Mouse (Mus musculus) C2C12 (cell line): Measurements from ENCODE around the gene Gins2.

Experiments
- CTCF ChIP-seq: IDR thresholded peaks from one replicate; pipeline ENCODE4 v1.5.1; 2011; ENCODE audit not compliant: control insufficient read depth, insufficient read depth, insufficient read length
- MAX ChIP-seq: IDR thresholded peaks from one replicate; pipeline ENCODE4 v1.6.1; 2011; ENCODE audit warnings: mild to moderate bottlenecking, control low read depth
- MYOD1 ChIP-seq: IDR thresholded peaks from one replicate; pipeline ENCODE4 v1.6.1; 2011; ENCODE audit warnings: low read depth; ENCODE audit not compliant: control insufficient read depth, insufficient read length

- TF ChIP-seq CTCF (no peak), MAX (no peak), MYOD1 (no peak)
Observed at GRCm38 (mm10) chr8:120623608-120624007, 34.5 kb upstream of the Gins2 start.
